Mouse (Mus musculus): ENCODE data around the gene Spata9.
"Not testable (repeated sequence)": the region's sequence is repeated elsewhere in the genome, so short reads cannot be mapped to it uniquely, and the experiment has no call there.

Spata9 gene

GRCm38 (mm10) chr13:75966850-75967249, at the start of gene Spata9:
TSS of gene Spata9 (plus strand) at chr13:75967150.
- no peak for DNase-seq (ENCODE audit: low read depth, low spot score)

- no peak for DNase-seq (ENCODE audit: low read depth, low spot score)
These were observed 39.0 kb upstream of the Spata9 start for GRCm38 (mm10) chr13:75927951-75928350.

- not testable (repeated sequence) for DNase-seq (ENCODE audit: low read depth, low spot score)
These were observed 37.9 kb upstream of the Spata9 start for GRCm38 (mm10) chr13:75929071-75929470.

- no peak for DNase-seq (ENCODE audit: low read depth, low spot score)
These were observed 36.9 kb upstream of the Spata9 start for GRCm38 (mm10) chr13:75930023-75930422.

GRCm38 (mm10) chr13:75930660-75931059, 36.3 kb upstream of the Spata9 start:
- no peak for DNase-seq (ENCODE audit: low read depth, low spot score)

- peak; percentile 23 for DNase-seq (ENCODE audit: low read depth, low spot score)
These were observed 35.9 kb upstream of the Spata9 start for GRCm38 (mm10) chr13:75931073-75931472.

- DNase-seq (ENCODE audit: low read depth, low spot score), result no peak
These were observed 33.7 kb upstream of the Spata9 start for GRCm38 (mm10) chr13:75933287-75933686.

- no peak for DNase-seq (ENCODE audit: low read depth, low spot score)
These were observed 28.1 kb upstream of the Spata9 start for GRCm38 (mm10) chr13:75938866-75939265.

GRCm38 (mm10) chr13:75940791-75941517, 26.0 kb upstream of the Spata9 start:
- no peak for DNase-seq (ENCODE audit: low read depth, low spot score)

GRCm38 (mm10) chr13:75941518-75942295, 25.2 kb upstream of the Spata9 start:
- DNase-seq (ENCODE audit: low read depth, low spot score), result no peak

GRCm38 (mm10) chr13:75942731-75943130, 24.2 kb upstream of the Spata9 start:
- DNase-seq (ENCODE audit: low read depth, low spot score), result peak; percentile 17

GRCm38 (mm10) chr13:75943189-75944043, 23.5 kb upstream of the Spata9 start, which contains the start of gene Rhobtb3:
TSS of gene Rhobtb3 (minus strand) at chr13:75943925.
- DNase-seq (ENCODE audit: low read depth, low spot score), result peak; percentile 89

- DNase-seq (ENCODE audit: low read depth, low spot score), result no peak
These were observed 22.7 kb upstream of the Spata9 start for GRCm38 (mm10) chr13:75944044-75944820.

- DNase-seq (ENCODE audit: low read depth, low spot score), result no peak
These were observed 16.7 kb upstream of the Spata9 start for GRCm38 (mm10) chr13:75950295-75950694.

GRCm38 (mm10) chr13:75955357-75955992, 11.5 kb upstream of the Spata9 start:
- no peak for DNase-seq (ENCODE audit: low read depth, low spot score)

GRCm38 (mm10) chr13:75974481-75974880, 7.5 kb downstream of the Spata9 start:
- no peak for DNase-seq (ENCODE audit: low read depth, low spot score)

GRCm38 (mm10) chr13:75975629-75976028, 8.7 kb downstream of the Spata9 start:
- no peak for DNase-seq (ENCODE audit: low read depth, low spot score)

- no peak for DNase-seq (ENCODE audit: low read depth, low spot score)
These were observed 9.3 kb downstream of the Spata9 start for GRCm38 (mm10) chr13:75976218-75976617.

- no peak for DNase-seq (ENCODE audit: low read depth, low spot score)
These were observed 9.7 kb downstream of the Spata9 start for GRCm38 (mm10) chr13:75976649-75977048.

- no peak for DNase-seq (ENCODE audit: low read depth, low spot score)
These were observed 15.0 kb downstream of the Spata9 start for GRCm38 (mm10) chr13:75981901-75982300.

GRCm38 (mm10) chr13:75988096-75988495, 21.1 kb downstream of the Spata9 start:
- DNase-seq (ENCODE audit: low read depth, low spot score), result no peak

All from embryo, embryonic 11.5 days (tissue).